Mouse (Mus musculus) stomach, postnatal 0 days (tissue): ENCODE measurements around the gene Anxa7.

Experiments used
- CTCF ChIP-seq: IDR thresholded peaks from 2 replicates; pipeline ENCODE4 v1.5.1; 2016; ENCODE audit warnings: antibody characterized with exemption, low read depth, mild to moderate bottlenecking, moderate library complexity
- EP300 ChIP-seq: optimal IDR thresholded peaks from 2 replicates; pipeline ENCODE3; 2016; ENCODE audit warnings: antibody characterized with exemption

- TF ChIP-seq CTCF (no peak), EP300 (no peak)
Measured at GRCm38 (mm10) chr14:20480195-20480579, 254 bp upstream of the Anxa7 start.
